Mouse (Mus musculus): ENCODE data around the gene Cyp2f2.

The Cyp2f2 gene

GRCm38 (mm10) chr7:27153205-27153764, 33.6 kb downstream of the Cyp2f2 start, which contains the start of gene Cyp2t4:
Cyp2t4 (plus strand) TSS chr7:27153714.
- DNase-seq (ENCODE audit: low spot score in 2 of 2), result peak in 1 of 2 experiments; percentile 30

- DNase-seq (ENCODE audit: low spot score in 2 of 2), result peak in 1 of 2 experiments; percentile 69
These were observed 36.3 kb downstream of the Cyp2f2 start for GRCm38 (mm10) chr7:27156005-27156404.

GRCm38 (mm10) chr7:27158171-27158570, 38.5 kb downstream of the Cyp2f2 start:
- DNase-seq (ENCODE audit: low spot score in 2 of 2), result no peak

- no peak for DNase-seq (ENCODE audit: low spot score in 2 of 2)
These were observed 39.5 kb downstream of the Cyp2f2 start for GRCm38 (mm10) chr7:27159256-27159655.

- peak; percentile 85 to 91 for DNase-seq (ENCODE audit: low spot score in 2 of 2)
These were observed 40.2 kb downstream of the Cyp2f2 start for GRCm38 (mm10) chr7:27159882-27160281.

- DNase-seq (ENCODE audit: low spot score in 2 of 2), result no peak
These were observed 41.2 kb downstream of the Cyp2f2 start for GRCm38 (mm10) chr7:27160921-27161320.

GRCm38 (mm10) chr7:27161744-27162143, 42.0 kb downstream of the Cyp2f2 start:
- no peak for DNase-seq (ENCODE audit: low spot score in 2 of 2)

GRCm38 (mm10) chr7:27162780-27163449, 43.2 kb downstream of the Cyp2f2 start:
- DNase-seq (ENCODE audit: low spot score in 2 of 2), result no peak

GRCm38 (mm10) chr7:27163450-27163805, 43.7 kb downstream of the Cyp2f2 start:
- no peak for DNase-seq (ENCODE audit: low spot score in 2 of 2)

GRCm38 (mm10) chr7:27164112-27164947, 44.6 kb downstream of the Cyp2f2 start:
- DNase-seq (ENCODE audit: low spot score in 2 of 2), result no peak

GRCm38 (mm10) chr7:27165007-27165655, 45.4 kb downstream of the Cyp2f2 start:
- DNase-seq (ENCODE audit: low spot score in 2 of 2), result no peak

GRCm38 (mm10) chr7:27165696-27166095, 46.0 kb downstream of the Cyp2f2 start:
- no peak for DNase-seq (ENCODE audit: low spot score in 2 of 2)

GRCm38 (mm10) chr7:27166229-27166613, 46.5 kb downstream of the Cyp2f2 start:
- DNase-seq (ENCODE audit: low spot score in 2 of 2), result peak in 1 of 2 experiments; percentile 66

- DNase-seq (ENCODE audit: low spot score in 2 of 2), result peak; percentile 93 to 94
These were observed 47.1 kb downstream of the Cyp2f2 start, which contains the start of gene Egln2 for GRCm38 (mm10) chr7:27166614-27167474. Egln2 (minus strand) TSS chr7:27166802.

- no peak for DNase-seq (ENCODE audit: low spot score in 2 of 2)
These were observed 47.9 kb downstream of the Cyp2f2 start for GRCm38 (mm10) chr7:27167475-27168094.

GRCm38 (mm10) chr7:27168371-27168770, 48.7 kb downstream of the Cyp2f2 start:
- DNase-seq (ENCODE audit: low spot score in 2 of 2), result no peak

GRCm38 (mm10) chr7:27170981-27171380, 51.3 kb downstream of the Cyp2f2 start:
- no peak for DNase-seq (ENCODE audit: low spot score in 2 of 2)

GRCm38 (mm10) chr7:27174496-27174895, 54.8 kb downstream of the Cyp2f2 start:
- no peak for DNase-seq (ENCODE audit: low spot score in 2 of 2)

GRCm38 (mm10) chr7:27174896-27175295, 55.2 kb downstream of the Cyp2f2 start:
- no peak for DNase-seq (ENCODE audit: low spot score in 2 of 2)

GRCm38 (mm10) chr7:27177942-27178323, 58.2 kb downstream of the Cyp2f2 start:
- DNase-seq (ENCODE audit: low spot score in 2 of 2), result no peak

Data from right cerebral cortex, adult 2 months (tissue).